Mouse (Mus musculus) spleen, postnatal 10 days (tissue): Measurements from ENCODE around the gene Kpna3.
"Not testable (repeated sequence)": the region's sequence is repeated elsewhere in the genome, so short reads cannot be mapped to it uniquely, and the experiment has no call there.

Experiments used
- DNase-seq, 2 experiments: peaks; one replicate each; pipeline ENCODE4 v3.0.0; 2021 to 2022; ENCODE audit warnings: low spot score in 2 of 2

The Kpna3 gene

DNA sequence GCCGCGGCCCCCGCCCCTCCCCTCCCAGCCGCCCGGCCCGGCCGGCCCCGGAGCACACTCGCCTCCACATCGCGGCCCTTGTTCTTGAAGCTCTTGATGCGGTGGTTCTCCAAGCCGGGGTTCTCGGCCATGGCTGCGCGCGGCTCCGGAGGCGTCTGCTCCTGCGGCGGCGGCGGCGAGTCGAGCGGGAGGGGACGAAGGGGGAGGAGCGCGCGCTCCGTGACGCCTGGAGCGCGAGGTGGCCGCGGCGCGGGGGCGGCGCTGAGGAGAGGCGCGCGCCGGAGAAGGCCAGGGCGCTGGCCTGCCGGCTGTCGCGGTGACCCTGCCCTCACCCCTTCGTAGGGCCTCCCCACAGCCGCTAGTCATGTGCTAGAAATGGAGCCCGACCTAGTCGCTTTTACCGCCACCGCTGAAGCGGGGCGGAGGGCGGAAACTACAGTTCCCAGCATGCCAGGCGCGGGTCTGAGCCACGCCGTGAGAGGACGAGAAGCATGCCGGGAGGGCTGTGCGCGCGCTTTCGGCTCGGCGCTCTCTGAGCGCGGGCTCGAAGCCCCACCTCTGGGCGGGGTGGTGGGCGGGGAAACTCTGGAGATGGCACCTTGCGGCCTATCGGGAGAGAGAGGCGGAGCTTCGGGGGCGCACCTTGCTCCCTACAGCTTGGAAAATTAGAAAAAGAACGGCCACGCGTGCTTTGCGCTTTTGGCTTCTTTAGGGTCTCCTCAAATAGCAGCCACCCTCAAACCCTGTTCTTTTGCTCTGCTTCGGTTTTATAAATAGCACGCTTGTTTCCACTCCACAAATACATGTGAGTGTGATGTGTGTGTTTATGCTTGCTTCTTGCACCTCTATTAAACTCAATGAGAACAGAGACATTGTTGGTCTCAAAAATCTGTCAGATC is at the start of gene Kpna3:
Gene Kpna3, minus strand, starts transcription at position 214 of the 899 bp plus-strand sequence.
- peak; percentile 91 to 99 for DNase-seq

DNA sequence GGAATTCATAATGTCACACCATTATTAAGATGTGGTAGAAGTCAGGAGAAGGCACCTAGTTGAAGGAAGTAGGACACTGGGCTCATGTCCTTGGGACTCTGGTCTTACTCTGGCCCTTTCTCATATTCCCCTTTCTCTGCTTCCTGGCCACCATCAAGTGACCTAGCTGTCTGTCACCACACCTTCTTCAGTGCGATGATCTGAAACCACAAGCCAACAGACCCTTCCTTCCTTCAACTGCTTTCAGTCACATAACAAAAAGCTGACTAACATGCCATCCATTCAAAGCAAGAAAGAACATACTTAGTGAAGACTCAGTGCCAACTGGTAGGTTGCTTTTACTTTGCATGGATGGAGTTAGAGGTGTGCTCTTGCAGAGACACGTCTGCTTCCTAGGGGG is 20.7 kb upstream of the Kpna3 start:
- DNase-seq = no peak

- no peak for DNase-seq
Measured at GRCm38 (mm10) chr14:61457468-61457867, 17.8 kb upstream of the Kpna3 start.

DNA sequence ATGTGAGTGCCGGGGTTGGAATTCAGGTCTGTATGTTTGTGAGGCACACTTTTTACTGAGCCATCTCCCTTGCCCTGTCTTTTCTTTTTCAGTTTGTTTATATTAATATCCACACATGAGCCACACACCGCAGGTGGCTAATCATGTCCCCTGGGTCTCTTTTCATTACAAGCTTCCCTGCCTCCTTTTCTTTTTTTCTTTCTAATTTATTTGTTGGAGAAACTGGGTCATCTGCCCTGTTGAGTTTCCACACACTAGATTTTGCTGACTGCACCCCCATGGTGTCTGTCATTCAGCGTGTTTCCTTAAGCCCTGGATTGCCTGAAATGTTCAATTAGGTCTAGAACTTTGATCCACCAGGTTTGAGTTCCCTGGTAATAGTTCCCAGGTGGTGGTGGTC is 15.9 kb upstream of the Kpna3 start:
- DNase-seq = no peak

GRCm38 (mm10) chr14:61453032-61453431 is 13.4 kb upstream of the Kpna3 start:
- no peak for DNase-seq

GRCm38 (mm10) chr14:61452481-61452880 is 12.8 kb upstream of the Kpna3 start:
- DNase-seq = no peak

- DNase-seq = no peak
Measured at GRCm38 (mm10) chr14:61447775-61448174, 8.1 kb upstream of the Kpna3 start.

- DNase-seq = peak; percentile 68 to 69
Measured at GRCm38 (mm10) chr14:61439141-61439660, 473 bp downstream of the Kpna3 start.

GRCm38 (mm10) chr14:61438171-61438945 is 1.3 kb downstream of the Kpna3 start:
- no peak for DNase-seq

DNA sequence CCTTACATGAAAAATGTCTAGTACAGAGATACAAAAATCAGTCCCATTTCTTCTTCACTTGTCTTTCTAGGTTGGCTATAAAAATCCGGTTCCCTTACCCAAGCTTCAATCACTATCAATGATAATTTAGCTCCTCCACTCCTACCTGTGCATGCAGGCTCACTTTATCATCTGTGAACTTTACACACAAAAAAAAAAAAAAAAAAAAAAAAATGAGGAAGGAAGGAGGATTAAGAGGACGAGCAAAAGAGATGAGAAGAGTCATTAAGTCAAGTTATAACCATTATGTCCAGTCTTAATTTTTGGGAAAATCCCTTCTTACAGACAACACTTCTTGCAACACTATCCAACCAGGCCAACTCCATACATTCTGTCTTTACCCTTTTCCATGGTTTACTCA is 2.8 kb downstream of the Kpna3 start:
- no peak for DNase-seq

DNA sequence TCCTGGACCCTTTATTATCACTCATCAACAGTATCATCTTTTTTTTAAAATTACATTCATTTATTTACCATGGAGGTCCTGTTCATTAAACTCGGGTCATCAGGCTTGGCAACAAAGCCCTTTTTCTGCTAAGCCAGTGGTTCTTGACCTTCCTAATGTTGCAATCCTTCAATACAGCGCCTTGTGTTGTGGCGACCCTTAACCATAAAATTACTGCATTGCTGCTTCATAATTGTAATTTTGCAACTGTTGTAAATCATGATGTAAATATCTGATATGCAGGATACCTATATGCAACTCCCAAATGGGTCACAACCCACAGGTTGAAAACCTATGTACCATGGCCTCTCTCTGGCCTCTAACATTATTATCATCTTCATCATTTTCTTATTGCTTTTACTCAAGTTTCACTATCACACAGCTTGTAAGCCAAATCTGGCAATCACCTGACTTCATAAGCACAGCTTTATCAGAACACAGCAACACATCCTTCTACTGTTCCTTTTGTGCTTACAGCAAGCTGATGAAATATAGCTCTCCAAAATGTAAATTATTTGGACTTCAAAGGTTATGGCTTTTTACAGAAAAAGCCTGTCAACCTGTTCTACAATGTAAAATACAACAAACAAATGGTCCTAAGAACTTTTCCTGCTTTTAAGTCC is 11.4 kb downstream of the Kpna3 start:
- no peak for DNase-seq

DNA sequence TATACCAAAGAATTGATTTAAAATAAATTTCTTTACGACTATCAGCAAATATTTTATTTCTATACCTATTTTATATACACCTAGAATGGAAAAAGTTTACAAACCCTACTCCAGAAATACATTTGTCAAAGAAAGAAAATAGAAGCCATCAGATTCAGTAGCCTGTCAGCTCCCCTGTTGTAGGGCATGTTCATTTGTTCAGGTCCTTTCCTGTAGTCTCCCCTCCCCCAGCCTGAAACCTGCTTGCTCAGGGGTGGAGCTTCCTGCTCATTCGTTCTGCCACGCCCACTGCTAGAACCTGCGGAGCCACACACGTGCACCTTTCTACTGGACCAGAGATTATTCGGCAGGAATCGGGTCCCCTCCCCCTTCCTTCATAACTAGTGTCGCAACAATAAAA is 12.6 kb downstream of the Kpna3 start:
- not testable (repeated sequence) for DNase-seq

DNA sequence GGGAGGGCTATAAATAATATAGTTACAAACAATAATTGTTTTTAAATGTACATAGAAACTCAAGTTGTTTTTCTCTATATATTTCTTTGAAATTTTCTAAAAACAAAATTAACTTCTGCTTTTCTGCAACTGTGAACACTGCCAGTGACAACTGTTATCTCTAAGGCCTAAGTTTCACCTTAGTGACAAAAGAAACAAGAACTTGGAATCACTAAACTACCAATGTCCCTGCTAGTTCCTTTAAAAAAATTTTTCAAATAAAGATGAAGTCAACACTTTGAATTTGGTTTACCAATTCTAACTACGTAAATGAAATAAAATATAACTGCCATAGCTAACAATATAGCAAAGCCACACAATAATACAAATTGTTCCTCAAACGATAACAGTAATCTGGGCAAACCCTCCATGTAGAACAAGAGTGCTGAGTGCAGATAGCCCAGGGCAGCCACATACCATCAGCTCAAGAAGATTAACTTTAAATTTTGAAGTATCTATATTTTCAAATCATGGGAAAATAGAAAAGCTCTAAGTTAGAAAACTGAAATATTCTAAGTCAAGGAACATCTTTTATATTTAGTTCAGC is 14.5 kb downstream of the Kpna3 start:
- no peak for DNase-seq

GRCm38 (mm10) chr14:61415719-61416118 is 24.0 kb downstream of the Kpna3 start:
- no peak for DNase-seq

DNA sequence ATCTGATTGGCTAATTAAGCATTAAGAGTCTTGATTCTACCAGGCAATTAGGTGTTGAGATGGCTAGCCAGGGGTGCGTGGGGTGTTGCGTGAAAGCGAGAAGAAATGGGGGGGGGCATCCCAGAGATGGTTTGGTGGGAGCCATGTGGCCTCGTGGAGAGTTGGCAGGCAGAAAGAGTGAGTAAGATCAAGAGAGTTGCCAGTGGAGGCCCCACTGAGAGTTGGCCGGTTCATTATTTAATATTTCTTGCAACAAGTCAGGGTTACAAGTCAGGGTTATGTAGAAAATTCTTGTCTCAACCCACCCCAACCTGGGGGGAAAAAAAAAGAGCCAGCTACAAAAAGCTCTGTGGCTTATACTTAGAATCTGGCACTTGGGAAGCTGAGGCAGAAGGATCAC is 24.4 kb downstream of the Kpna3 start:
- DNase-seq = no peak

- DNase-seq = no peak
Measured at GRCm38 (mm10) chr14:61414808-61415207, 24.9 kb downstream of the Kpna3 start.

DNA sequence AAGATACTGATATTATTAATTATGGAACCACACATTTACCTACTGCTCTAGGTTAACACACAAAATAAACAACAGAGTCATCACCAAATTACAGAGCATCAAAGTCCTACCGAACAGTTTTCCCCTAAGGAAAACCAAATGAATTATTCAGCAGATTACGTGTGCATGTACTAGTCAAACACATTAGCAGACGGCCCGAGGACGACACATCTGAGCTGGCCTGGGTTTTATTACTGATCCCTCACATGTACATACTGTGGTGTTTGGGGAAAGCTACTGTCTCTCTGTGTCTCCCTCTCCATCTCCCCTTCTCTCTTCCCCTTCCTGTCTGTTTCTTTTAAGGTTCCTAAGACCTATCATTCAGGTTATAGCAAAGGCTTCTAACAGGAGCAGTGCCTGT is 25.5 kb downstream of the Kpna3 start:
- no peak for DNase-seq

- DNase-seq = no peak
Measured at GRCm38 (mm10) chr14:61413686-61414085, 26.0 kb downstream of the Kpna3 start.

GRCm38 (mm10) chr14:61410020-61410419 is 29.7 kb downstream of the Kpna3 start:
- no peak for DNase-seq

- DNase-seq = no peak
Measured at GRCm38 (mm10) chr14:61407055-61407454, 32.6 kb downstream of the Kpna3 start.

- DNase-seq = no peak
Measured at GRCm38 (mm10) chr14:61405761-61406160, 33.9 kb downstream of the Kpna3 start.

DNA sequence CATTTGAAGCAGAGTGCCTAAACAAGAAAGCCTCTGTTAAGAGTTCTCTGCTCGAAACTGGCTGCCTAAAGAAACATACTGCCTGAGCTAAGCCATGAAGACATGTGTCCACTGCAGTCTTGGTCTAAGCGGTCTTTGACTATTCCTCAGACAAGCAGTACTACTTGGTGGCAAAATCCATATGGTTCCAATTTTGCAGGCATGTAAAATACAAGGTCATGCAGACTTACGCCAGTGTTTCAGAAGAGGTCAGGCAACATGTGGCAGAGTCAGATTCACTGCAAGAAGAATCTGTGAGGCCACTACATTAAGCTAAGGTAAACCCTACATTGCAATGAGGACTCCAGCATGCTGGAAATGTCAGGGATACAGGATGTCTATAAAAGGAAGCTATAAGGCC is 34.7 kb downstream of the Kpna3 start:
- no peak for DNase-seq
